Mouse (Mus musculus) forebrain, embryonic 10.5 days (tissue): ENCODE measurements at regions not wholly inside any gene's neighbourhood (a gene's known extent, or its start where the extent isn't known, plus 50 kb on each side); places are given as distances from the start of the nearest gene placed in this dataset.

Experiments
- DNase-seq: peaks from one replicate; pipeline ENCODE4 v3.0.0-alpha.2; 2017; ENCODE audit warnings: low spot score; ENCODE audit errors: extremely low spot score
- H3K27ac ChIP-seq: fragments of 300-500 bp; sonication (generic); 2 replicates; pipeline ENCODE4 v1.5.1; 2016; ENCODE audit warnings: mild to moderate bottlenecking
- H3K27me3 ChIP-seq: fragments of 300-500 bp; sonication (generic); 2 replicates; pipeline ENCODE4 v1.6.1; 2016; ENCODE audit warnings: mild to moderate bottlenecking; ENCODE audit not compliant: poor library complexity, severe bottlenecking
- H3K36me3 ChIP-seq: fragments of 300-500 bp; sonication (generic); replicated peaks from 2 replicates; pipeline ENCODE4 v1.6.1; 2016; ENCODE audit warnings: mild to moderate bottlenecking, moderate library complexity
- H3K4me1 ChIP-seq: fragments of 300-500 bp; sonication (generic); 2 replicates; pipeline ENCODE4 v1.6.1; 2016
- H3K4me3 ChIP-seq: fragments of 300-500 bp; sonication (generic); 2 replicates; pipeline ENCODE4 v1.5.1; 2016; ENCODE audit warnings: mild to moderate bottlenecking, moderate library complexity
- H3K9me3 ChIP-seq: fragments of 300-500 bp; sonication (generic); 2 replicates; pipeline ENCODE4 v1.6.1; 2016; ENCODE audit warnings: mild to moderate bottlenecking, moderate library complexity
- WGBS: fragments of 180-500 bp; shearing (Covaris S2); methylation state at CpG from one replicate; pipeline ENCODE4 v1.1.7; 2016; 5-methylcytosine and 5-hydroxymethylcytosine counted together

GRCm38 (mm10) chr4:64175938-64176337 lies 129.1 kb upstream of the Tnc start:
- WGBS, result 14% methylated on average over 3 of the region's 3 CpGs
- no peaks in the 10 kb centered on the region for H3K9me3 ChIP-seq
- peaks cover 7% of the 10 kb centered on the region for H3K4me1 ChIP-seq
- no peak for DNase-seq
- H3K36me3 ChIP-seq, result no peaks in the 10 kb centered on the region
- H3K27me3 ChIP-seq, result no peaks in the 10 kb centered on the region
- no peak overlapping the region for H3K27ac ChIP-seq
- H3K4me3 ChIP-seq, result no peak overlapping the region

- 63% methylated on average over 3 of the region's 3 CpGs for WGBS
- Histone ChIP-seq H3K9me3 (no peaks in the 10 kb centered on the region), H3K27me3 (no peaks in the 10 kb centered on the region), H3K36me3 (no peaks in the 10 kb centered on the region), H3K4me1 (peaks cover 7% of the 10 kb centered on the region), H3K27ac (no peak overlapping the region), H3K4me3 (no peak overlapping the region)
- DNase-seq, result no peak
These were observed 124.7 kb upstream of the Tnc start for GRCm38 (mm10) chr4:64171476-64171875.

GRCm38 (mm10) chr4:64148989-64149463 lies 102.2 kb upstream of the Tnc start:
- no peak overlapping the region for H3K4me3 ChIP-seq
- no peaks in the 10 kb centered on the region for H3K9me3 ChIP-seq
- no peaks in the 10 kb centered on the region for H3K36me3 ChIP-seq
- DNase-seq, result no peak
- H3K27ac ChIP-seq, result no peak overlapping the region
- no peaks in the 10 kb centered on the region for H3K27me3 ChIP-seq
- peaks cover 8% of the 10 kb centered on the region for H3K4me1 ChIP-seq
- WGBS, result 73% methylated on average over 5 of the region's 5 CpGs

GRCm38 (mm10) chr4:64145924-64146323 lies 99.1 kb upstream of the Tnc start:
- Histone ChIP-seq H3K9me3 (no peaks in the 10 kb centered on the region), H3K27ac (no peak overlapping the region), H3K4me1 (peaks cover 12% of the 10 kb centered on the region), H3K36me3 (no peaks in the 10 kb centered on the region), H3K27me3 (no peaks in the 10 kb centered on the region), H3K4me3 (no peak overlapping the region)
- no peak for DNase-seq
- 90% methylated on average over 2 of the region's 2 CpGs for WGBS

- H3K4me3 ChIP-seq, result no peak overlapping the region
- no peak overlapping the region for H3K27ac ChIP-seq
- peaks cover 5% of the 10 kb centered on the region; the same call in 1 of the 2 replicates for H3K4me1 ChIP-seq
- WGBS, result 78% methylated on average over 2 of the region's 2 CpGs
- no peaks in the 10 kb centered on the region for H3K27me3 ChIP-seq
- no peak for DNase-seq
- no peaks in the 10 kb centered on the region for H3K9me3 ChIP-seq
- no peaks in the 10 kb centered on the region for H3K36me3 ChIP-seq
These were observed 96.1 kb upstream of the Tnc start for GRCm38 (mm10) chr4:64142963-64143362.

- Histone ChIP-seq H3K27me3 (no peaks in the 10 kb centered on the region), H3K4me1 (peaks cover 5% of the 10 kb centered on the region; the same call in 1 of the 2 replicates), H3K4me3 (no peak overlapping the region), H3K27ac (no peak overlapping the region), H3K36me3 (no peaks in the 10 kb centered on the region), H3K9me3 (no peaks in the 10 kb centered on the region)
- WGBS, result 57% methylated on average over 5 of the region's 5 CpGs
- no peak for DNase-seq
These were observed 95.6 kb upstream of the Tnc start for GRCm38 (mm10) chr4:64142356-64142787.

GRCm38 (mm10) chr4:64139836-64140235 lies 93.0 kb upstream of the Tnc start:
- Histone ChIP-seq H3K36me3 (no peaks in the 10 kb centered on the region), H3K4me1 (peaks cover 5% of the 10 kb centered on the region; the same call in 1 of the 2 replicates), H3K9me3 (no peaks in the 10 kb centered on the region), H3K27me3 (no peaks in the 10 kb centered on the region), H3K4me3 (no peak overlapping the region), H3K27ac (no peak overlapping the region)
- no peak for DNase-seq
- WGBS, result 91% methylated on average over 4 of the region's 4 CpGs

- no peak for DNase-seq
- WGBS, result 88% methylated on average over 3 of the region's 3 CpGs
- no peaks in the 10 kb centered on the region for H3K27me3 ChIP-seq
- no peaks in the 10 kb centered on the region for H3K36me3 ChIP-seq
- H3K27ac ChIP-seq, result no peak overlapping the region
- H3K4me1 ChIP-seq, result no peaks in the 10 kb centered on the region
- H3K4me3 ChIP-seq, result no peak overlapping the region
- no peaks in the 10 kb centered on the region for H3K9me3 ChIP-seq
These were observed 88.2 kb upstream of the Tnc start for GRCm38 (mm10) chr4:64135036-64135435.

GRCm38 (mm10) chr4:64129290-64129689 lies 82.5 kb upstream of the Tnc start:
- Histone ChIP-seq H3K27ac (no peak overlapping the region), H3K27me3 (no peaks in the 10 kb centered on the region), H3K36me3 (no peaks in the 10 kb centered on the region), H3K4me3 (no peak overlapping the region), H3K4me1 (no peaks in the 10 kb centered on the region), H3K9me3 (no peaks in the 10 kb centered on the region)
- WGBS, result 84% methylated on average over 1 of the region's 1 CpGs
- DNase-seq, result no peak

GRCm38 (mm10) chr4:64124387-64125088 lies 77.7 kb upstream of the Tnc start:
- DNase-seq, result no peak
- no peak overlapping the region for H3K4me3 ChIP-seq
- no peaks in the 10 kb centered on the region for H3K9me3 ChIP-seq
- no peaks in the 10 kb centered on the region for H3K4me1 ChIP-seq
- no peaks in the 10 kb centered on the region for H3K27me3 ChIP-seq
- no peaks in the 10 kb centered on the region for H3K36me3 ChIP-seq
- H3K27ac ChIP-seq, result no peak overlapping the region
- WGBS, result 85% methylated on average over 2 of the region's 2 CpGs

GRCm38 (mm10) chr4:64123675-64124074 lies 76.9 kb upstream of the Tnc start:
- no peak overlapping the region for H3K27ac ChIP-seq
- WGBS, result 92% methylated on average over 2 of the region's 2 CpGs
- H3K9me3 ChIP-seq, result no peaks in the 10 kb centered on the region
- H3K4me3 ChIP-seq, result no peak overlapping the region
- no peaks in the 10 kb centered on the region for H3K4me1 ChIP-seq
- no peak for DNase-seq
- no peaks in the 10 kb centered on the region for H3K27me3 ChIP-seq
- no peaks in the 10 kb centered on the region for H3K36me3 ChIP-seq

- Histone ChIP-seq H3K27ac (no peak overlapping the region), H3K4me1 (no peaks in the 10 kb centered on the region), H3K9me3 (no peaks in the 10 kb centered on the region), H3K36me3 (no peaks in the 10 kb centered on the region), H3K4me3 (no peak overlapping the region), H3K27me3 (no peaks in the 10 kb centered on the region)
- WGBS, result 91% methylated on average over 4 of the region's 4 CpGs
- DNase-seq, result no peak
These were observed 51.4 kb upstream of the Tnc start for GRCm38 (mm10) chr4:64098247-64098646.
